Mouse (Mus musculus) embryonic stem cell, embryonic (primary cell): ENCODE data around the gene Pgc.

Experiments
- CTCF ChIA-PET, 4 experiments: fragments of 300-600 bp in 2 of 4; fragments of 350-600 bp in 2 of 4; sonication (Branson Sonifier 250); formaldehyde crosslinking; loops; one replicate each; lab custom pipeline; 2022; ENCODE audit warnings: inconsistent platforms in 2 of 4; lab: Charles Lee
- POLR2A ChIA-PET, 4 experiments: fragments of 300-600 bp in 2 of 4; fragments of 350-600 bp in 2 of 4; sonication (Branson Sonifier 250); formaldehyde crosslinking; loops; one replicate each; lab custom pipeline; 2022; ENCODE audit warnings: antibody characterized with exemption in 4 of 4, inconsistent platforms in 1 of 4; lab: Charles Lee

Pgc gene

GRCm38 (mm10) chr17:47735553-47736100, 9.0 kb downstream of the Pgc start:
- ChIA-PET POLR2A (interaction anchor here in 3 of 4 experiments (0.6 to 7.9 kb wide), 34 partner anchors 8 to 541 kb away, joined by 3 to 95 read pairs (median 4); partner anchors contain the start of genes Frs3 (in 2 of the 3), Ccnd3 (in 1 of the 3), Gm21981 (in 1 of the 3) and Pgc (in 1 of the 3)), CTCF (interaction anchor here in 1 of 4 experiments (0.8 to 1.7 kb wide), 3 partner anchors 8 to 129 kb away, joined by 3 to 5 read pairs (median 3); no protein-coding TSS in a partner anchor)

GRCm38 (mm10) chr17:47736856-47737255, 10.2 kb downstream of the Pgc start, which contains the start of gene Tfeb:
Gene Tfeb (plus strand): TSS chr17:47737030.
- ChIA-PET CTCF (interaction anchor here in 3 of 4 experiments (0.6 to 1.8 kb wide), 10 partner anchors 12 to 658 kb away, joined by 3 to 7 read pairs (median 3); no protein-coding TSS in a partner anchor), POLR2A (interaction anchor here in 3 of 4 experiments (0.5 to 7.9 kb wide), 37 partner anchors 7 to 236 kb away, joined by 3 to 95 read pairs (median 5); partner anchors contain the start of genes Frs3 (in 1 of the 3), Gm21981 (in 1 of the 3), Pgc (in 1 of the 3) and Prickle4 (in 1 of the 3))

- ChIA-PET POLR2A (interaction anchor here in 3 of 4 experiments (0.5 to 7.9 kb wide), 56 partner anchors 8 to 382 kb away, joined by 3 to 95 read pairs (median 5); partner anchors contain the start of genes Gm21981 (in 3 of the 3), Prickle4 (in 3 of the 3) and Taf8 (in 2 of the 3)), CTCF (interaction anchor here (0.6 to 2.7 kb wide), 16 partner anchors 12 to 657 kb away, joined by 3 to 11 read pairs (median 3); partner anchors contain the start of genes Prickle4 (in 1 of the 4) and Taf8 (in 1 of the 4))
Measured at GRCm38 (mm10) chr17:47737271-47738065, 10.8 kb downstream of the Pgc start.

GRCm38 (mm10) chr17:47738066-47738878, 11.6 kb downstream of the Pgc start:
- POLR2A ChIA-PET, result interaction anchor here (0.5 to 7.9 kb wide), 80 partner anchors 8 to 899 kb away, joined by 3 to 95 read pairs (median 5); partner anchors contain the start of genes Gm21981 (in 3 of the 4), Prickle4 (in 3 of the 4), Pgc (in 2 of the 4) and Taf8 (in 2 of the 4)
- CTCF ChIA-PET, result interaction anchor here (0.6 to 2.7 kb wide), 24 partner anchors 9 to 363 kb away, joined by 3 to 12 read pairs (median 3); partner anchors contain the start of genes Prickle4 (in 1 of the 4), Taf8 (in 1 of the 4) and Tomm6 (in 1 of the 4)

DNA sequence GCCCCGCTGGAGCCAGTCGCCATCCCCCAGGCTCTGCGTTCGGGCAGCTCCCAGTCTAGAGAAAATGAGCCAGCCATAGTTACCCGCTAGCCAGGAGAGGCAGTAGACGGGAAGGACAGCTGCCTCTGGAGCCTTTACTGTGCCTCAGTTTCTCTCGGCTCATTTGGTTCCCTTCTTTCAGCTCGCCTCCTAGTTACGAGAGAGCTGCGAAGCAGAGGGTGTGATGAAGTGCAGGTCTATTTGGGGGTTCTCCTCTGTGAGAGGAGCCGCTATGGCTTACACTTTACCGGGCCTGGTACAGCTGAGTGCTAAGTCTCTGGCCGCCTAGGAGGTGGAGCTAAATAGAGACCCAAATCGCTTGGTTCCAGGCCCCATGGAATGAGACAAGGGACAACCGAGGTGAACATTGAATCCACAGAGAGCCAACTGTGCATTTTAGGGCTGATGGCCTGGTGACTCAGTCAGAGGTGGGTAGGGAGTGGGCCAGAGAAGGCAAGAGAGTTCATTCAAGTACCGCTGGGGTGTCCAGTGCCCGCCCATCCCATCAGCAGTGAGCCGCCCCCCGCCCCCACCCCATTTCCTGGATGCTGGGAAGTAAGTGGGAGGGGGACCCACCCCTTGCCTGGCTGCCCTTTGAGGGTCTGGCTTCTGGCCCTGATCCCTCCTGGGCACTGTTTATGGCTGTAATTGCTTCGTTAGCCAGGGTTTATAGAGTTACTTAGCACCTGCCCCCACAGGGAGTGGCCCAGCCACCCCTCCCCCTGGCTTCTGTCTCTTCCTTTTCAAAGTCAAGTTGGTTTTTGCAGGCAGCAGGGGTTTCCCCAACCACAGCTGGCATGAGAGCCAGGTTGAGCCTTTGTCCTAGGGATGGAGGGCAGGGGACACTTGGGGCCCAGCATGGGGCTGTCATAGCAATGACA, 12.5 kb downstream of the Pgc start:
- ChIA-PET POLR2A (interaction anchor here (0.5 to 7.9 kb wide), 95 partner anchors 9 to 890 kb away, joined by 3 to 95 read pairs (median 4); partner anchors contain the start of genes Gm21981 (in 3 of the 4), Prickle4 (in 3 of the 4), Pgc (in 2 of the 4) and Taf8 (in 2 of the 4)), CTCF (interaction anchor here in 3 of 4 experiments (0.6 to 3.4 kb wide), 45 partner anchors 8 to 371 kb away, joined by 3 to 26 read pairs (median 4); partner anchors contain the start of genes Gm21981 (in 1 of the 3), Prickle4 (in 1 of the 3) and Tomm6 (in 1 of the 3))

GRCm38 (mm10) chr17:47740186-47740585, 13.5 kb downstream of the Pgc start:
- POLR2A ChIA-PET, result interaction anchor here (0.6 to 7.9 kb wide), 68 partner anchors 8 to 891 kb away, joined by 3 to 95 read pairs (median 4); partner anchors contain the start of genes Gm21981 (in 2 of the 4), Prickle4 (in 2 of the 4), AI661453 (in 1 of the 4) and Frs3 (in 1 of the 4)
- CTCF ChIA-PET, result interaction anchor here (0.6 to 3.4 kb wide), 51 partner anchors 9 to 370 kb away, joined by 3 to 26 read pairs (median 4); partner anchors contain the start of genes Pgc (in 1 of the 4) and Prickle4 (in 1 of the 4)

DNA sequence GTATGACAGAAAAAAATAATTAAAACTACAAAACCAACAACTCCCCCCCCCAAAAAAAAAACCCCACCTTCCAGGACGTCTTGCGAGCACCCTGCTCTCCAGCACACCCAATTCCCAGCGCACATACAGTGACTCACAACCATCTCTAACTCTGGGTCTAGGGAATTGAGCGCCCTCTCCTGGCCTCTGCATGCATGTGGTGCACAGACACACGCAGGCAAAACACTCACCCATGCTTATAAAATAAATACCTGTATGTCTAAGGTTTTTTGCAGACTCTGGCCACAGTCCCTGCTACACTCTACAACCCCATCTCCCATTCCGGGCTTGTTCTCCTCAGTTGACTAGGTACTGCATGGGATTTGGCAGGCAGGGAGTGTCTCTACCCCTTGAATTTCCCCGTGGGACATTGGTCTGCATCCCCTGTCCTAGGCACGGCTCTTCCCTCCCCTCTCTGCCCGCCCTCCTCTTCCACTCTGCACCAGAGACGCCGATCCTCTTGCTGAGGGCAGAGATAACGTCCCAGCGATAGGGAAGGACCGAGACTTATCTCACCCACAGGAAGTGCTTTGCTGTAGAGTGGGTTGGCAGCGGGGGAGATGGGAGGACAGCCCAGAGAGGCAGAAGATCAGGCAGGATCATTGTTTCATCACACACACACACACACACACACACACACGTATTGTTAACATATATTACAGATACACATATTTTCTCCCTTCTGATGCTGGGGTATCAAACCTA, 16.5 kb downstream of the Pgc start:
- CTCF ChIA-PET, result interaction anchor here (0.7 to 3.0 kb wide), 15 partner anchors 8 to 358 kb away, joined by 3 to 19 read pairs (median 4); partner anchors contain the start of genes Gm21981 (in 1 of the 4), Prickle4 (in 1 of the 4), Taf8 (in 1 of the 4) and Usp49 (in 1 of the 4)

DNA sequence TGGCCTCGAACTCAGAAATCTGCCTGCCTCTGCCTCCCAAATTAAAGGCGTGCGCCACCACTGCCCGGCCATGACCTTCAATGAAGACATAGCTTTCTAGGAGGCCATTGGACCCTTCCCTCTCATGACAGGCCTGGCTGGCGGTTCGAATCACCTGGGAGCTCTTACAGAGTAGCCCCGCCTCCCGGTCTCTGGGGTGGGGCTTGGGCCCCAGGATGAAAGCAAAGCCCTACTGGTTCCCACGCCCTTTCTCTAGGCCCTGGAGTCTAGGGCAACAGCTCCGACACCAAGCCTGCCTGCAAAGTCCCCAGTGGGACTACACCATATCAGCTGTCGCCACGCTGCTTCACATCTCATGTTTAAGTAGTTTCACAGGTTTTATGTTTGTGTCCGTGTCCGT, 17.4 kb downstream of the Pgc start:
- POLR2A ChIA-PET, result interaction anchor here in 3 of 4 experiments (0.6 to 3.0 kb wide), 27 partner anchors 9 to 242 kb away, joined by 3 to 14 read pairs (median 4); partner anchors contain the start of gene Taf8 (in 1 of the 3)

More for the DNA sequence above, 16.5 kb downstream of the Pgc start:
- POLR2A ChIA-PET, result interaction anchor here in 2 of 4 experiments (1.1 to 3.0 kb wide), 11 partner anchors 8 to 232 kb away, joined by 3 to 14 read pairs (median 5); no protein-coding TSS in a partner anchor

GRCm38 (mm10) chr17:47744746-47745368, 18.2 kb downstream of the Pgc start:
- POLR2A ChIA-PET, result interaction anchor here in 3 of 4 experiments (0.8 to 3.0 kb wide), 18 partner anchors 9 to 242 kb away, joined by 3 to 14 read pairs (median 4); partner anchors contain the start of gene Taf8 (in 1 of the 3)
- CTCF ChIA-PET, result interaction anchor here (0.6 to 3.0 kb wide), 43 partner anchors 9 to 805 kb away, joined by 3 to 19 read pairs (median 4); partner anchors contain the start of genes Gm21981 (in 1 of the 4), Prickle4 (in 1 of the 4), Taf8 (in 1 of the 4) and Usp49 (in 1 of the 4)

More for the DNA sequence above, 17.4 kb downstream of the Pgc start:
- CTCF ChIA-PET, result interaction anchor here (0.6 to 3.0 kb wide), 54 partner anchors 9 to 905 kb away, joined by 3 to 19 read pairs (median 4); partner anchors contain the start of genes Gm21981 (in 2 of the 4), Prickle4 (in 2 of the 4), Pgc (in 1 of the 4) and Taf8 (in 1 of the 4)

DNA sequence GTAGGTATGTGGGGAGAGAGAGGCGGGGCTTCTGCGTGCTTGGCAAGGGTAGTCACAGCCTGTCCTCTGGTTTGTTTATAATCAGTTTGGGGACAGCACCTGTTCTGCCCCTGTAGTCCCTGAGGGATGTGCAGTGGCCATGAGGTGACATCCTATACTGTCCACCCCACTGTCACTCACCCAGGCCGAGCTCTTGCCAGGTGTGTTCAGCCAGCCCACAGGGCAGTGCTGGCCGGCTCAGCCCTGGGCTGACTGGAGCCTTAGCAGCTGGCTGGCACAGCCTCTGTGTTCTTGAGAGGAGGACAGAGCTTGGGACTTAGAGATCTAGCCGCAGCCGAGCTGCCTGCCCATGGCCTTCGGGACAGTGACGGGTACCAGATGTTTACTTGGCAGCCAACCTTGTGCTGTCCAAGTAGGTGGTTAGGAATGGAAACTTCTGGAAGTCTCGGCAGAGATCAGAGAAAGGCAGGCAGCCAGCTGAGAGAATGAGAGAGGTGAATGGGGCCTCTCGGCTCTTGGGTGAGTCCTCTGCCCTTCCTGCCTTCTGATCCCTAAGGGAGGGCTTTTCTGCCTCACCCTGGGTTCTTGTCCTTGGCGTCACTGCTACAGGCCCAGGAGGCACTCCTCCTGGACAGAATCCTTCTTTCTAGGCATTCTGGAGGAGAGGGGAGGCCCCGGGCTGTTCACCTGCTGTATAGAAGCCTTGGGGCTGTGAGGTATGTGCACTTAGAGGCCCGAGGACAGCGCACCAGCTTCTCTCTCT, 22.3 kb downstream of the Pgc start:
- ChIA-PET POLR2A (interaction anchor here in 3 of 4 experiments (0.6 to 13.1 kb wide), 14 partner anchors 9 to 153 kb away, joined by 3 to 95 read pairs (median 3); partner anchors contain the start of gene Tfeb (in 1 of the 3)), CTCF (interaction anchor here in 3 of 4 experiments (0.5 to 1.6 kb wide), 10 partner anchors 7 to 352 kb away, joined by 3 to 9 read pairs (median 4); no protein-coding TSS in a partner anchor)

DNA sequence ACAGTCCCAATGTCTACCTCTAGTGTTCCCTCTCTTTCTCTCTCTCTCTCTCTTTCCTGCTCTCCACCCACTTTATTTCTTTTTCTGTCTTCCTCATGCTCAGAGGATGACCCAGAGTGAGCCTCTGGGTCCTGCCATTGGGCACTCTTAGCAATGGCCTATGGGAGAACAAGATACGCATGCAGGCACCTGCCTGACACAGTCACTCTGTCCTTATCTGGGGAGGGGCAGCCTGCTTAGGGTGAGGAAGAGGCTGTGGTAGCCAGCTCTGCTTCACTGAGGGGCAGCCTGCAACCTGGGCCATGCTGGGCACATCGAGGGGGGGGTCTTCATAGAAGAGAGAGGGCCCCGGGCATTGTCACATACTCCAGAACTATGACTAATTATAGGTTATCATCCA, 23.0 kb downstream of the Pgc start:
- CTCF ChIA-PET, result interaction anchor here in 3 of 4 experiments (0.6 to 1.6 kb wide), 5 partner anchors 9 to 115 kb away, joined by 3 to 5 read pairs (median 4); no protein-coding TSS in a partner anchor
- POLR2A ChIA-PET, result interaction anchor here in 2 of 4 experiments (0.8 to 13.1 kb wide), 6 partner anchors 9 to 48 kb away, joined by 3 to 95 read pairs (median 6); partner anchors contain the start of gene Tfeb (in 1 of the 2)

DNA sequence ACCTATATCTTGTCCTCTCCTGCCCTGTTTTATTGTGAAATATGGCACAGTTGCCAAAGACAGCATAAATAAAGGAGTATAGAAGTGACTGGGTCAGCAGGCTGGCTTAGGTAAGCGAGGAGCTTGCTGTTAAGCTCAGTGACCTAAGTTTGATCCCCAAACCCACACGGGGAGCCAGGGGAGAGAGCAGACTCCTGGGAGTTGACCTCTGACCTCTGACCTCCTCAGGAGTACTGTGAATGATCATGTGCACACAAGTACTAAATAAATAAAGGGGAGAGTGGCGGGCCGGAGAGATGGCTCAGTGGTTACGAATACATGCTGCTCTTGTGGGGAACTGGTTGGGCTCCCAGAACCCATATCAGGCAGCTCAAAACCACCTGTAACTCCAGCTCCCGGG, 23.5 kb downstream of the Pgc start:
- ChIA-PET CTCF (interaction anchor here in 3 of 4 experiments (0.5 to 1.3 kb wide), 6 partner anchors 9 to 49 kb away, joined by 3 to 5 read pairs (median 4); no protein-coding TSS in a partner anchor), POLR2A (interaction anchor here in 2 of 4 experiments (0.8 to 13.1 kb wide), 4 partner anchors 9 to 12 kb away, joined by 3 to 95 read pairs (median 10); partner anchors contain the start of gene Tfeb (in 1 of the 2))
